ENCODE assay signal across 20 mouse cellular contexts in genomic region chr2:148888872-148889271, GRCm38 (mm10). TPM values are rescaled to one million over a fixed set of nuclear protein-coding genes. Genes with fewer than 3 reads are reported as not detected.
DNase-seq lines count a peak whose midpoint lies in the region; ATAC-seq lines count a peak whose summit lies in the region.
"Had no signal": no experiment of that assay in that cellular context is flagged by ENCODE, and none has a peak within 500 bp of the region (broad histone marks: within the 10 kb centered on the region; RNA-seq: fewer than 3 reads in every experiment).

No protein-coding gene starts in this region.

- 0 out of 2 replicates have a peak overlapping the region, but pooled peaks have one; percentile 33 for H3K27ac ChIP-seq in embryonic facial prominence, embryonic 14.5 days (replicated peaks; ENCODE audit: low read depth, low read length)
- no peak overlapping the region; the same call in 1 of the 2 replicates for H3K27ac ChIP-seq in embryonic facial prominence, embryonic 10.5 days (replicated peaks)
- peak overlapping the region; percentile 88 for H3K27ac ChIP-seq in forebrain, embryonic 13.5 days
- peak overlapping the region; percentile 59 for H3K27ac ChIP-seq in hindbrain, embryonic 16.5 days (ENCODE audit: low read depth, low read length)
- H3K27ac ChIP-seq in midbrain, embryonic 16.5 days (ENCODE audit: low read length): peak overlapping the region; percentile 48
- H3K27ac ChIP-seq: heart, embryonic 15.5 days; limb, embryonic 12.5 days; liver, embryonic 15.5 days had no signal

- H3K4me1 ChIP-seq in embryonic facial prominence, embryonic 14.5 days (ENCODE audit: control insufficient read depth, insufficient read depth, low read length): 0 out of 2 replicates have a peak, but pooled peaks cover 4% of the 10 kb centered on the region
- H3K4me1 ChIP-seq in embryonic facial prominence, embryonic 10.5 days: peaks cover 8% of the 10 kb centered on the region
- peaks cover 28% of the 10 kb centered on the region for H3K4me1 ChIP-seq in forebrain, embryonic 13.5 days
- H3K4me1 ChIP-seq in hindbrain, embryonic 16.5 days (ENCODE audit: control insufficient read depth, insufficient read depth, low read depth, low read length): no peaks in the 10 kb centered on the region; the same call in 1 of the 2 replicates
- H3K4me1 ChIP-seq in midbrain, embryonic 16.5 days (ENCODE audit: control insufficient read depth, insufficient read depth, low read length): peaks cover 8% of the 10 kb centered on the region
- H3K4me1 ChIP-seq: limb, embryonic 12.5 days; liver, embryonic 15.5 days had no signal

- no peak overlapping the region for H3K4me3 ChIP-seq in embryonic facial prominence, embryonic 14.5 days (ENCODE audit: low read depth, low read length)
- no peak overlapping the region for H3K4me3 ChIP-seq in embryonic facial prominence, embryonic 10.5 days
- H3K4me3 ChIP-seq in forebrain, embryonic 13.5 days: no peak overlapping the region
- H3K4me3 ChIP-seq in hindbrain, embryonic 16.5 days (ENCODE audit: low read length): no peak overlapping the region
- no peak overlapping the region for H3K4me3 ChIP-seq in midbrain, embryonic 16.5 days (ENCODE audit: low read depth, low read length)
- H3K4me3 ChIP-seq: heart, embryonic 15.5 days; limb, embryonic 12.5 days; liver, embryonic 15.5 days had no signal

- no peak overlapping the region for H3K4me2 ChIP-seq in embryonic facial prominence, embryonic 14.5 days (ENCODE audit: low read depth, low read length)
- no peak overlapping the region for H3K4me2 ChIP-seq in forebrain, embryonic 13.5 days
- no peak overlapping the region for H3K4me2 ChIP-seq in hindbrain, embryonic 16.5 days (ENCODE audit: low read length)
- H3K4me2 ChIP-seq in midbrain, embryonic 16.5 days (ENCODE audit: low read length): no peak overlapping the region
- H3K4me2 ChIP-seq: heart, embryonic 15.5 days; limb, embryonic 12.5 days; liver, embryonic 15.5 days had no signal

- no peak for DNase-seq in embryonic facial prominence, embryonic 14.5 days (ENCODE audit: low spot score)
- DNase-seq in embryonic facial prominence, embryonic 10.5 days (ENCODE audit: low spot score): no peak
- DNase-seq in right cerebral cortex, adult 2 months (ENCODE audit: low spot score in 2 of 2): no peak
- DNase-seq in urinary bladder, adult 18-20 months (ENCODE audit: low spot score in 2 of 2): no peak
- DNase-seq in lung, postnatal 25 days (ENCODE audit: low spot score): no peak
- DNase-seq: cerebellum, adult 18-20 months; gastrocnemius, postnatal 25 days; kidney, adult 11 months; kidney, postnatal 25 days; lung, postnatal 4 days had no signal

- no peak overlapping the region for H3K9ac ChIP-seq in embryonic facial prominence, embryonic 14.5 days (ENCODE audit: low read depth, low read length)
- no peak overlapping the region for H3K9ac ChIP-seq in forebrain, embryonic 13.5 days
- H3K9ac ChIP-seq in hindbrain, embryonic 16.5 days (ENCODE audit: low read depth, low read length): no peak overlapping the region
- H3K9ac ChIP-seq in midbrain, embryonic 16.5 days (ENCODE audit: low read depth, low read length): no peak overlapping the region
- H3K9ac ChIP-seq: heart, embryonic 15.5 days; limb, embryonic 12.5 days; liver, embryonic 15.5 days had no signal

- no peaks in the 10 kb centered on the region for H3K9me3 ChIP-seq in embryonic facial prominence, embryonic 14.5 days (ENCODE audit: control insufficient read depth, low read length)
- H3K9me3 ChIP-seq in embryonic facial prominence, embryonic 10.5 days: no peaks in the 10 kb centered on the region
- no peaks in the 10 kb centered on the region for H3K9me3 ChIP-seq in forebrain, embryonic 13.5 days (replicated peaks)
- H3K9me3 ChIP-seq in hindbrain, embryonic 16.5 days (ENCODE audit: control insufficient read depth, low read length): no peaks in the 10 kb centered on the region
- H3K9me3 ChIP-seq in midbrain, embryonic 16.5 days (replicated peaks; ENCODE audit: control insufficient read depth, low read length, poor library complexity, severe bottlenecking): no peaks in the 10 kb centered on the region
- H3K9me3 ChIP-seq: heart, embryonic 15.5 days; limb, embryonic 12.5 days; liver, embryonic 15.5 days had no signal

- 71% methylated on average over 3 of the region's 3 CpGs for WGBS in embryonic facial prominence, embryonic 14.5 days
- 80% methylated on average over 3 of the region's 3 CpGs for WGBS in embryonic facial prominence, embryonic 10.5 days
- 41% methylated on average over 3 of the region's 3 CpGs for WGBS in forebrain, embryonic 13.5 days
- WGBS in hindbrain, embryonic 16.5 days: 73% methylated on average over 3 of the region's 3 CpGs
- 59% methylated on average over 3 of the region's 3 CpGs for WGBS in midbrain, embryonic 16.5 days

- no peaks in the 10 kb centered on the region for H3K27me3 ChIP-seq in embryonic facial prominence, embryonic 14.5 days (replicated peaks; ENCODE audit: control insufficient read depth, insufficient read depth, low read length)
- H3K27me3 ChIP-seq in embryonic facial prominence, embryonic 10.5 days (replicated peaks; ENCODE audit: low read depth, poor library complexity, severe bottlenecking): no peaks in the 10 kb centered on the region
- no peaks in the 10 kb centered on the region for H3K27me3 ChIP-seq in forebrain, embryonic 13.5 days
- H3K27me3 ChIP-seq in hindbrain, embryonic 16.5 days (replicated peaks; ENCODE audit: control insufficient read depth, insufficient read depth, low read length): no peaks in the 10 kb centered on the region
- no peaks in the 10 kb centered on the region for H3K27me3 ChIP-seq in midbrain, embryonic 16.5 days (ENCODE audit: control insufficient read depth, insufficient read depth, low read depth, low read length)
- H3K27me3 ChIP-seq: CH12.LX; heart, embryonic 15.5 days; limb, embryonic 12.5 days; liver, embryonic 15.5 days had no signal

- no peak for ATAC-seq in embryonic facial prominence, embryonic 14.5 days (ENCODE audit: low read depth)
- ATAC-seq in forebrain, embryonic 13.5 days: no peak
- no peak for ATAC-seq in hindbrain, embryonic 16.5 days
- no peak for ATAC-seq in midbrain, embryonic 16.5 days

- no peaks in the 10 kb centered on the region for H3K36me3 ChIP-seq in embryonic facial prominence, embryonic 14.5 days (ENCODE audit: control insufficient read depth, insufficient read depth, low read length)
- H3K36me3 ChIP-seq in embryonic facial prominence, embryonic 10.5 days (replicated peaks): no peaks in the 10 kb centered on the region
- no peaks in the 10 kb centered on the region for H3K36me3 ChIP-seq in forebrain, embryonic 13.5 days (ENCODE audit: poor library complexity, severe bottlenecking)
- no peaks in the 10 kb centered on the region for H3K36me3 ChIP-seq in hindbrain, embryonic 16.5 days (ENCODE audit: control insufficient read depth, insufficient read depth, low read length)
- H3K36me3 ChIP-seq in midbrain, embryonic 16.5 days (ENCODE audit: control insufficient read depth, insufficient read depth, low read length): no peaks in the 10 kb centered on the region
- H3K36me3 ChIP-seq: heart, embryonic 15.5 days; limb, embryonic 12.5 days; liver, embryonic 15.5 days had no signal

RNA-seq across cellular contexts. Expression of gene Cst3, which starts 13.4 kb away (rescaled TPM):
- 548 and 591 TPM in 2 replicates for polyA plus RNA-seq in embryonic facial prominence, embryonic 14.5 days (2014; fragmentation: Nextera tagmentation; extraction: Ambion mirVana)
- 261 and 265 TPM in 2 replicates for polyA plus RNA-seq in embryonic facial prominence, embryonic 10.5 days (2016; fragmentation: Nextera tagmentation; extraction: Ambion mirVana)
- 414 and 419 TPM in 2 replicates for polyA plus RNA-seq in forebrain, embryonic 13.5 days (2015; fragmentation: Nextera tagmentation; extraction: Ambion mirVana)
- polyA plus RNA-seq in hindbrain, embryonic 16.5 days (2015; fragmentation: Nextera tagmentation; extraction: Ambion mirVana): 757 and 946 TPM in 2 replicates
- 550 and 644 TPM in 2 replicates for polyA plus RNA-seq in midbrain, embryonic 16.5 days (2015; fragmentation: Nextera tagmentation; extraction: Ambion mirVana)

RNA-seq across cellular contexts. Expression of gene 9230104L09Rik, which starts 24.0 kb away (rescaled TPM):
- not detected in 2 replicates for polyA plus RNA-seq in embryonic facial prominence, embryonic 14.5 days (2014; fragmentation: Nextera tagmentation; extraction: Ambion mirVana)
- not detected in 2 replicates for polyA plus RNA-seq in embryonic facial prominence, embryonic 10.5 days (2016; fragmentation: Nextera tagmentation; extraction: Ambion mirVana)
- polyA plus RNA-seq in forebrain, embryonic 13.5 days (2015; fragmentation: Nextera tagmentation; extraction: Ambion mirVana): not detected in 2 replicates
- polyA plus RNA-seq in hindbrain, embryonic 16.5 days (2015; fragmentation: Nextera tagmentation; extraction: Ambion mirVana): not detected in 2 replicates
- not detected in 2 replicates for polyA plus RNA-seq in midbrain, embryonic 16.5 days (2015; fragmentation: Nextera tagmentation; extraction: Ambion mirVana)
- polyA plus RNA-seq: embryonic facial prominence, embryonic 11.5 days; limb, embryonic 12.5 days; liver, embryonic 15.5 days; small intestine, adult 2 months; stomach, embryonic 14.5 days had no signal

RNA-seq across cellular contexts. Expression of gene Cst9, which starts 53.9 kb away (rescaled TPM):
- not detected in 2 replicates for polyA plus RNA-seq in embryonic facial prominence, embryonic 14.5 days (2014; fragmentation: Nextera tagmentation; extraction: Ambion mirVana)
- polyA plus RNA-seq in embryonic facial prominence, embryonic 10.5 days (2016; fragmentation: Nextera tagmentation; extraction: Ambion mirVana): not detected in 2 replicates
- polyA plus RNA-seq in forebrain, embryonic 13.5 days (2015; fragmentation: Nextera tagmentation; extraction: Ambion mirVana): not detected in 2 replicates
- polyA plus RNA-seq in hindbrain, embryonic 16.5 days (2015; fragmentation: Nextera tagmentation; extraction: Ambion mirVana): not detected in 2 replicates
- not detected in 2 replicates for polyA plus RNA-seq in midbrain, embryonic 16.5 days (2015; fragmentation: Nextera tagmentation; extraction: Ambion mirVana)
- polyA plus RNA-seq: embryonic facial prominence, embryonic 11.5 days; limb, embryonic 12.5 days; small intestine, adult 2 months; stomach, embryonic 14.5 days had no signal
